Mouse (Mus musculus): Measurements from ENCODE around the gene Smim17.
"Not testable (repeated sequence)": the region's sequence is repeated elsewhere in the genome, so short reads cannot be mapped to it uniquely, and the experiment has no call there.

Gene Smim17

GRCm38 (mm10) chr7:6397996-6398975 lies at the start of gene Smim17:
TSS of gene Smim17 (plus strand) at chr7:6398715.
- peak; percentile 37 for DNase-seq

- no peak for DNase-seq
Observed at GRCm38 (mm10) chr7:6358121-6358520, 40.4 kb upstream of the Smim17 start.

GRCm38 (mm10) chr7:6358937-6359590 lies 39.5 kb upstream of the Smim17 start:
- DNase-seq, result peak; percentile 59

- DNase-seq, result no peak
Observed at GRCm38 (mm10) chr7:6360477-6361060, 37.9 kb upstream of the Smim17 start.

- DNase-seq, result no peak
Observed at GRCm38 (mm10) chr7:6361756-6362155, 36.8 kb upstream of the Smim17 start.

GRCm38 (mm10) chr7:6362268-6363046 lies 36.1 kb upstream of the Smim17 start:
- peak; percentile 100 for DNase-seq

GRCm38 (mm10) chr7:6363047-6363488 lies 35.4 kb upstream of the Smim17 start, which contains the start of gene Zfp78:
TSS of gene Zfp78 (plus strand) at chr7:6363280.
- no peak for DNase-seq

- no peak for DNase-seq
Observed at GRCm38 (mm10) chr7:6364761-6365160, 33.8 kb upstream of the Smim17 start.

GRCm38 (mm10) chr7:6367185-6367584 lies 31.3 kb upstream of the Smim17 start:
- no peak for DNase-seq

- DNase-seq, result not testable (repeated sequence)
Observed at GRCm38 (mm10) chr7:6368146-6368545, 30.4 kb upstream of the Smim17 start.

- no peak for DNase-seq
Observed at GRCm38 (mm10) chr7:6369460-6369859, 29.1 kb upstream of the Smim17 start.

GRCm38 (mm10) chr7:6372993-6373392 lies 25.5 kb upstream of the Smim17 start:
- DNase-seq, result no peak

GRCm38 (mm10) chr7:6378441-6378840 lies 20.1 kb upstream of the Smim17 start:
- no peak for DNase-seq

- DNase-seq, result no peak
Observed at GRCm38 (mm10) chr7:6381431-6381830, 17.1 kb upstream of the Smim17 start.

GRCm38 (mm10) chr7:6383044-6383455 lies 15.5 kb upstream of the Smim17 start, which contains the start of gene Zfp28:
TSS of gene Zfp28 (plus strand) at chr7:6383295.
- peak; percentile 95 for DNase-seq

- DNase-seq, result no peak
Observed at GRCm38 (mm10) chr7:6384011-6384410, 14.5 kb upstream of the Smim17 start.

GRCm38 (mm10) chr7:6386995-6387394 lies 11.5 kb upstream of the Smim17 start:
- DNase-seq, result peak; percentile 21

GRCm38 (mm10) chr7:6388971-6389370 lies 9.5 kb upstream of the Smim17 start:
- DNase-seq, result no peak

GRCm38 (mm10) chr7:6389449-6389848 lies 9.1 kb upstream of the Smim17 start:
- DNase-seq, result no peak

GRCm38 (mm10) chr7:6410043-6410442 lies 11.5 kb downstream of the Smim17 start, which contains the start of gene Gm20715:
TSS of gene Gm20715 (plus strand) at chr7:6410277.
- DNase-seq, result peak; percentile 96

GRCm38 (mm10) chr7:6414626-6415441 lies 16.3 kb downstream of the Smim17 start:
- no peak for DNase-seq

GRCm38 (mm10) chr7:6415442-6415787 lies 16.9 kb downstream of the Smim17 start:
- DNase-seq, result no peak
